Mouse (Mus musculus) small intestine, adult 2 months (tissue): ENCODE measurements around the gene Olfr813. TPM values are rescaled to one million over a fixed set of nuclear protein-coding genes. Genes with fewer than 3 reads are reported as not detected.
"Not testable (repeated sequence)": the region's sequence is repeated elsewhere in the genome, so short reads cannot be mapped to it uniquely, and the experiment has no call there.

ENCODE experiments used
- H3K27ac ChIP-seq: fragments of 200-500 bp; 2 replicates; pipeline ENCODE4 v1.5.1; 2012; ENCODE audit warnings: low read depth, low read length, control low read depth, inconsistent platforms; ENCODE audit not compliant: insufficient read depth
- H3K27me3 ChIP-seq: fragments of 200-500 bp; 2 replicates; pipeline ENCODE4 v1.6.1; 2012; ENCODE audit warnings: mild to moderate bottlenecking, moderate library complexity, low read length, inconsistent platforms; ENCODE audit not compliant: control insufficient read depth, insufficient read depth
- H3K36me3 ChIP-seq: fragments of 200-500 bp; 2 replicates; pipeline ENCODE4 v1.6.1; 2012; ENCODE audit warnings: mild to moderate bottlenecking, low read length, control low read depth, inconsistent platforms; ENCODE audit not compliant: control insufficient read depth, insufficient read depth
- H3K4me1 ChIP-seq: fragments of 200-500 bp; 2 replicates; pipeline ENCODE4 v1.6.1; 2012; ENCODE audit warnings: low read length, inconsistent platforms, mixed read lengths; ENCODE audit not compliant: control insufficient read depth, insufficient read depth, insufficient read length
- H3K4me3 ChIP-seq: fragments of 200-500 bp; 2 replicates; pipeline ENCODE4 v1.5.1; 2012; ENCODE audit warnings: low read depth, mild to moderate bottlenecking, control low read depth, inconsistent platforms, low read length, moderate library complexity
- CTCF ChIP-seq: fragments of 200-500 bp; IDR thresholded peaks from 2 replicates; pipeline ENCODE4 v1.5.1; 2012; ENCODE audit warnings: low read depth, mild to moderate bottlenecking, control low read depth, inconsistent platforms, low read length, moderate library complexity, mixed read lengths; ENCODE audit not compliant: insufficient replicate concordance, insufficient read length; ENCODE audit errors: extremely low read depth
- POLR2A ChIP-seq: fragments of 200-500 bp; IDR thresholded peaks from 2 replicates; pipeline ENCODE4 v1.6.1; 2012; ENCODE audit warnings: low read depth, mild to moderate bottlenecking, control low read depth, inconsistent platforms, low read length, moderate library complexity
- WGBS: fragments of 180-500 bp; shearing (Covaris S2); methylation state at CpG from one replicate; pipeline ENCODE4 v1.1.7; 2018; 5-methylcytosine and 5-hydroxymethylcytosine counted together
- polyA plus RNA-seq: library from polyadenylated mRNA; depleted of rRNA; stranded (reverse); fragments of >200 nt; gene quantifications from 2 replicates; pipeline ENCODE4 v1.2.3, GENCODE M21; 2012; rRNA removed

Olfr813 gene
- not detected in 2 replicates for polyA plus RNA-seq

DNA sequence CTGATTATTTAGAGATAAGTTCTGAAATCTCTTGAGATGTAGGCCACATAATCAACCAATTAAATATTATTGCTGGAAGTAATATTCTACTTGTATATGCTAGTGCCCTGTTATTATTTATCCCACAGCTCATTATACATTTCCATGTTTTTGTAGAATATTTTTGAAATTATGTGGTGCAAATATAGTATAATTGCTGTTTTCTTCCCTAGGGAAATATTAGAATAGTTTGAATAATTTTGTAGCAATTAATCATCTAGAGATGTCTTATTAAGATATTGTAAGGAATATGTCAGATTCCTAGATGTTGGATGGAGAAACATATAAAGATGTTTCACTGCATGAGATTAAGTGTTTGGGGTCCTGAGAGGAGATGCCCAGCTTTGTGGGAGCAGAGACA is at the start of gene Olfr813:
Olfr813 (plus strand) TSS at position 301 of the 400 bp plus-strand sequence.
- Histone ChIP-seq H3K36me3 (no peaks in the 10 kb centered on the region), H3K27me3 (no peaks in the 10 kb centered on the region), H3K27ac (no peak within 1 kb of the TSS), H3K4me1 (no peaks in the 10 kb centered on the region), H3K4me3 (no peak within 1 kb of the TSS)
- TF ChIP-seq CTCF (no peak), POLR2A (no peak)

DNA sequence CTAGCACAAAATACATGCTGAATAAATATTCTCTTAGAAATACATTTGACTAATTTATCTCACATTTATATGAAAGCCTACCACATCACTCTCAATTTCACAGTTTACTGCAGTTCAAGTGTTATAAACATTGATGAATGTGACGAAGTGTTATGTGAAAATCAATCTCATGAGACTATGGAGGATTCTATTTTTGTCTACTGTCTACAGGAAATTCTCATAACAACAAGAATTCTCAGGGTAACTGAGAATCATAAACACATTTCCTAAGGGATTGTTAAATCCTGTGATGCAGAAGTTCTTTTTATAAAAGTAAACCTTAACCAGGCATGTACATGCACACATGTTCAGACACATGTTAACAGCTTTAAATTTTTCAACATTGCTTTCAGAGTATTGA is 9.2 kb upstream of the Olfr813 start, which contains the start of gene Olfr812:
Olfr812 (minus strand) TSS at position 101 of the 400 bp plus-strand sequence.
- TF ChIP-seq POLR2A (no peak), CTCF (no peak)
- no peaks in the 10 kb centered on the region for H3K27me3 ChIP-seq
- H3K36me3 ChIP-seq: no peaks in the 10 kb centered on the region
- H3K4me1 ChIP-seq: no peaks in the 10 kb centered on the region
- 40% methylated on average over 1 of the region's 1 CpGs for WGBS
- no peak within 1 kb of the TSS for H3K4me3 ChIP-seq
- H3K27ac ChIP-seq: no peak within 1 kb of the TSS

DNA sequence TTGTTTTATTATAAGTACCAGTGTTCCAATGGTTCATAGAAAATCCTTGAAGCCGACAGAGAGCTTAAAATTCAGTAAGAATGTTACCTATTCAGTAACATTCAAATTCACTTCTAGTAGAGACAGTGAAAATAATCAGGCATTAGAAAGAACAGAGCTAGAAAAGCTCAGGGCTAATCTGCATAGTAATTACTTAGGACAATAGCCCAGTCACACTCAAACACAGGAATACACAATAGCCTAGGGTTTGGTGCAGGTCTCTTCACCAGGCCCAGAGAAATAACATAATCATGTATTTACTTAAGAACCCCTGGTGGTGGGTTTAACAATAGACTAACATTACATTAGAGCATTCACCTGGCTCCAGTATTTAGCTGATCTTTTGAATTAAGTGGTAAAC is 7.8 kb upstream of the Olfr813 start:
- TF ChIP-seq POLR2A (no peak), CTCF (no peak)
- WGBS: 72% methylated on average over 1 of the region's 1 CpGs
- Histone ChIP-seq H3K27ac (no peak overlapping the region), H3K27me3 (no peaks in the 10 kb centered on the region), H3K4me3 (no peak overlapping the region), H3K4me1 (no peaks in the 10 kb centered on the region), H3K36me3 (no peaks in the 10 kb centered on the region)

DNA sequence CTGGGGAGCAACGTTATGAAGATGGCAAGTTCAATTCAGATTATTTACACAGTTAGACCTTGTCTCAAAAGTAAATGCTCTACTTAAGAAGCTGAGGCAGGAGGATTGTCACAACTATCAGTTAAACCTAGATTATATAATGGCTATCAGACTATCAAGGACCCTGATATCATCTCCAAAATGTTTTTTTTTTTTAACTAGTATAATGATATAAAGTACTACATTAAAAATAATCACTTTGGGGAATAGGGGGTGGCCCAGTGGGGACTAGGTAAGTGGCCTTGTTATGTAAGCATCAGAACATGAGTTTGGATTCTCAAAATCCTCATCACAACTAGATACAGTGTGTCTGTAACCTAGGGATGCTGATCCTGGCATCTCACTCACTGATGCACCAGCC is 24.6 kb downstream of the Olfr813 start, which contains the start of gene Olfr814:
Olfr814 (minus strand) TSS at position 101 of the 400 bp plus-strand sequence.
- H3K27ac ChIP-seq, H3K4me3 ChIP-seq, H3K27me3 ChIP-seq, H3K4me1 ChIP-seq, H3K36me3 ChIP-seq: not testable (repeated sequence)
- WGBS: 41% methylated on average over 1 of the region's 1 CpGs

DNA sequence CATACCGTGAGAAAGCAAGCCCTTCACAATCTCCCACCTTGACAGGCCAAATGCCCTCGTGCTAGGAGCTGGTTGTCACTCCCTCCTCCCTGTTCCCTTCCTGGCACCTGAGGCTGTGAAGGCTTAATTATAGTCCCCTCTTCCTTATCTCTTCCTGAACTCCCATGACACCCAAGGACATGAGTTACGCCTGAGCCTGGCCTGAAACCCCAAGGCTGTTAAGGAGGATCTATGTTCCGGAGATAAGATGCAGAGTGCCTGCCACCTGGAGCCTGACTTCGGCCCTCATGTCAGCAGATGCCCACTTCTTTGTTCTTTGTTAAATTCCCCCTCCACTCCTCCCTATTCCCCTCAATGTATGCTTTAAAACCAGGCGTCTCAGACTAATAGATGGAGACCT is 30.3 kb downstream of the Olfr813 start:
- H3K36me3 ChIP-seq, H3K4me1 ChIP-seq, H3K27me3 ChIP-seq, H3K4me3 ChIP-seq, H3K27ac ChIP-seq: not testable (repeated sequence)
- 72% methylated on average over 6 of the region's 6 CpGs for WGBS

DNA sequence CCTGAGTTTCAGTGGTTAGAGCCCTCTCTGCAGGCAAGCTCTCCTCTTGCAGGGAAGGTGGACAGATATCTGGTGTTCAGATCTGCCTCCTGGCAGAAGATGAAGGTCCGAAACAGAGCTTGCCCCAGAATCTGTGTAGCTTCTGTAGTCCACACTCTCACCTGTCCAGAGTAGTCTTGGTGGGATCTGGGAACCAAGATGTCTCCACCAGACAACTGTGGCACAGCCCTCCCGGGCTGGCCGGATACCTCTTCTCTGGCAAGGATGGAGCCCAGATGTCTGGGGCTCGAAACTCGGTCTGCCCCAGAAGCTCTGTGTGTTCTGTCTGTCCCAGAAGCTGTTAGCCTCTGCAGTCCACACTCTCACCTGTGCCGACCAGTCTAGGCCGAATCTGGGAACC is 30.8 kb downstream of the Olfr813 start:
- no peaks in the 10 kb centered on the region for H3K36me3 ChIP-seq
- TF ChIP-seq CTCF (no peak), POLR2A (no peak)
- 86% methylated on average over 7 of the region's 7 CpGs for WGBS
- no peaks in the 10 kb centered on the region for H3K4me1 ChIP-seq
- no peak overlapping the region for H3K4me3 ChIP-seq
- no peaks in the 10 kb centered on the region for H3K27me3 ChIP-seq
- no peak overlapping the region for H3K27ac ChIP-seq

DNA sequence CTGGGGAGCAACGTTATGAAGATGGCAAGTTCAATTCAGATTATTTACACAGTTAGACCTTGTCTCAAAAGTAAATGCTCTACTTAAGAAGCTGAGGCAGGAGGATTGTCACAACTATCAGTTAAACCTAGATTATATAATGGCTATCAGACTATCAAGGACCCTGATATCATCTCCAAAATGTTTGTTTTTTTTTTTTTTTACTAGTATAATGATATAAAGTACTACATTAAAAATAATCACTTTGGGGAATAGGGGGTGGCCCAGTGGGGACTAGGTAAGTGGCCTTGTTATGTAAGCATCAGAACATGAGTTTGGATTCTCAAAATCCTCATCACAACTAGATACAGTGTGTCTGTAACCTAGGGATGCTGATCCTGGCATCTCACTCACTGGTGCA is 50.6 kb downstream of the Olfr813 start, which contains the start of gene Olfr815:
Olfr815 (minus strand) TSS at position 101 of the 400 bp plus-strand sequence.
- not testable (repeated sequence) for H3K4me1 ChIP-seq, H3K27ac ChIP-seq, H3K4me3 ChIP-seq, H3K36me3 ChIP-seq, H3K27me3 ChIP-seq
- WGBS: 25% methylated on average over 1 of the region's 1 CpGs

Other genes starting within 250 kb of the Olfr813 start
- not detected in 2 replicates for gene Olfr796, start 242.8 kb upstream of the Olfr813 start, polyA plus RNA-seq
- not detected in 2 replicates for gene Olfr798, start 227.4 kb upstream of the Olfr813 start, polyA plus RNA-seq
- not detected in 2 replicates for gene Olfr799, start 217.9 kb upstream of the Olfr813 start, polyA plus RNA-seq
- not detected in 2 replicates for gene Olfr800, start 197.7 kb upstream of the Olfr813 start, polyA plus RNA-seq
- gene Olfr801, start 181.5 kb upstream of the Olfr813 start, polyA plus RNA-seq: not detected in 2 replicates
- not detected in 2 replicates for gene Olfr802, start 167.2 kb upstream of the Olfr813 start, polyA plus RNA-seq
- gene Olfr803, start 161.1 kb upstream of the Olfr813 start, polyA plus RNA-seq: not detected in 2 replicates
- not detected in 2 replicates for gene Olfr804, start 152.2 kb upstream of the Olfr813 start, polyA plus RNA-seq
- not detected in 2 replicates for gene Olfr805, start 126.0 kb upstream of the Olfr813 start, polyA plus RNA-seq
- not detected in 2 replicates for gene Olfr806, start 113.4 kb upstream of the Olfr813 start, polyA plus RNA-seq
- gene Olfr807, start 97.6 kb upstream of the Olfr813 start, polyA plus RNA-seq: not detected in 2 replicates
- gene Olfr808, start 89.9 kb upstream of the Olfr813 start, polyA plus RNA-seq: not detected in 2 replicates
- not detected in 2 replicates for gene Olfr809, start 80.7 kb upstream of the Olfr813 start, polyA plus RNA-seq
- gene Olfr810, start 60.5 kb upstream of the Olfr813 start, polyA plus RNA-seq: not detected in 2 replicates
- gene Olfr811, start 51.0 kb upstream of the Olfr813 start, polyA plus RNA-seq: not detected in 2 replicates
- not detected in 2 replicates for gene Olfr812, start 9.3 kb upstream of the Olfr813 start, polyA plus RNA-seq
- gene Olfr814, start 24.5 kb downstream of the Olfr813 start, polyA plus RNA-seq: not detected in 2 replicates
- not detected in 2 replicates for gene Olfr815, start 50.5 kb downstream of the Olfr813 start, polyA plus RNA-seq
- gene Olfr816, start 60.2 kb downstream of the Olfr813 start, polyA plus RNA-seq: not detected in 2 replicates
- not detected in 2 replicates for gene Olfr818, start 93.7 kb downstream of the Olfr813 start, polyA plus RNA-seq
- not detected in 2 replicates for gene Olfr819, start 111.9 kb downstream of the Olfr813 start, polyA plus RNA-seq
- gene Olfr247, start 120.8 kb downstream of the Olfr813 start, polyA plus RNA-seq: not detected in 2 replicates
- gene Gm10310, start 129.7 kb downstream of the Olfr813 start, polyA plus RNA-seq: not detected in 2 replicates
- not detected in 2 replicates for gene Olfr820, start 157.3 kb downstream of the Olfr813 start, polyA plus RNA-seq
- not detected in 2 replicates for gene Olfr821, start 175.0 kb downstream of the Olfr813 start, polyA plus RNA-seq
- gene Olfr822, start 215.8 kb downstream of the Olfr813 start, polyA plus RNA-seq: not detected in 2 replicates